Mouse (Mus musculus): ENCODE results near the gene Mgat5. TPM values are rescaled to one million over a fixed set of nuclear protein-coding genes. Genes with fewer than 3 reads are reported as not detected.

The Mgat5 gene
- polyA plus RNA-seq, 1 experiment from 2014 or later, result 8.9 TPM

DNA sequence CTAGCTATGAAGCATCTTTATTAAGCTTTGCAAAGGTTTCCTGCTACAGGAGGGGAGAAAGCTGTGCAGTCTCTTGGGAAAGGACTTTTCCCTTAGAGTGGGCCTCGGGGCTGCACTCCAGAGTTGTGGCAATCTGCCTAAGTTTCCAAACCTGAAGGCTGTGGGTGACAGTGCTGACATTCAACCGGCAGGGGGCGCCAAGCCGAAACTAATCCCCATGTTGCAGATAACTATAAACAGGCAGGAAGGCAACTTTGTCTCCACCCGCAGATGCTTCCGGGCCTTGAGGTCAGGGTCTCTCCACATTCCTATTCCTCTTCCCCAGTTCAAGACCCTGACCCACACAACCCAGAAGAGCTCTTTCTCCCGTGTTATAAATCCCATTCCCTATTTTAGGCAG, 280.0 kb downstream of the Mgat5 start:
- Histone ChIP-seq H3K4me1 (ENCODE audit: control insufficient read depth, insufficient read depth, low read length) (no peaks in the 10 kb centered on the region), H3K9ac (replicated peaks; ENCODE audit: low read depth, low read length) (no peak overlapping the region), H3K4me3 (ENCODE audit: low read depth, low read length) (no peak overlapping the region), H3K9me3 (ENCODE audit: control insufficient read depth, low read depth, low read length) (no peaks in the 10 kb centered on the region), H3K4me2 (replicated peaks; ENCODE audit: low read depth, low read length) (no peak overlapping the region), H3K36me3 (ENCODE audit: control insufficient read depth, insufficient read depth, low read length) (peaks cover 9% of the 10 kb centered on the region; the same call in 1 of the 2 replicates), H3K27ac (ENCODE audit: low read length) (no peak overlapping the region), H3K27me3 (ENCODE audit: control insufficient read depth, insufficient read depth, low read length) (no peaks in the 10 kb centered on the region)
- no peak for ATAC-seq (ENCODE audit: insufficient number of reproducible peaks, insufficient read depth, low FRiP score, low read depth)
- WGBS, result 35% methylated on average over 7 of the region's 7 CpGs

DNA sequence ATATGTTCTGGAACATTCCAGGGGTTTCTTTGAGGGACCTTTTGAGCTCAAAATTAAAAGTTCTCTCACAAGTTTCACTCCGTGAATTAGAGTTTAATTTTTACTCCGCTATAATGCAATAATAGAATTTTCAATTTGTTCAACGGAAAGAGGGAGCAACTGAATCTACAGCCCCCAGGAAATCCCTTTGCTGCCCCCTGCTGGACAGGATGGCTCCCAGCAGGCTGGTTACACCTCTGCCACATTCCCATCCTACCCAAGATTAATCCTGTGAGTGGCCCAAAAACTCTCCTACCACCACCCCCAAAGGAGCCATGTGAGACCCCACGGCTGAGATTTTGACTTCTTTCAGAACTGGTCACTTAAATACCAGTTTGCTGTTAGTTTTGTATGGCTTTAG, 282.3 kb downstream of the Mgat5 start:
- no peaks in the 10 kb centered on the region for H3K27me3 ChIP-seq (ENCODE audit: control insufficient read depth, insufficient read depth, low read length)
- peaks cover 7% of the 10 kb centered on the region; the same call in 1 of the 2 replicates for H3K36me3 ChIP-seq (ENCODE audit: control insufficient read depth, insufficient read depth, low read length)
- no peaks in the 10 kb centered on the region for H3K4me1 ChIP-seq (ENCODE audit: control insufficient read depth, insufficient read depth, low read length)
- no peak for ATAC-seq (ENCODE audit: insufficient number of reproducible peaks, insufficient read depth, low FRiP score, low read depth)
- H3K9ac ChIP-seq (replicated peaks; ENCODE audit: low read depth, low read length), result no peak overlapping the region
- no peak overlapping the region for H3K27ac ChIP-seq (ENCODE audit: low read length)
- 79% methylated on average over 4 of the region's 4 CpGs for WGBS
- no peaks in the 10 kb centered on the region for H3K9me3 ChIP-seq (ENCODE audit: control insufficient read depth, low read depth, low read length)
- H3K4me3 ChIP-seq (ENCODE audit: low read depth, low read length), result no peak overlapping the region
- H3K4me2 ChIP-seq (replicated peaks; ENCODE audit: low read depth, low read length), result no peak overlapping the region

DNA sequence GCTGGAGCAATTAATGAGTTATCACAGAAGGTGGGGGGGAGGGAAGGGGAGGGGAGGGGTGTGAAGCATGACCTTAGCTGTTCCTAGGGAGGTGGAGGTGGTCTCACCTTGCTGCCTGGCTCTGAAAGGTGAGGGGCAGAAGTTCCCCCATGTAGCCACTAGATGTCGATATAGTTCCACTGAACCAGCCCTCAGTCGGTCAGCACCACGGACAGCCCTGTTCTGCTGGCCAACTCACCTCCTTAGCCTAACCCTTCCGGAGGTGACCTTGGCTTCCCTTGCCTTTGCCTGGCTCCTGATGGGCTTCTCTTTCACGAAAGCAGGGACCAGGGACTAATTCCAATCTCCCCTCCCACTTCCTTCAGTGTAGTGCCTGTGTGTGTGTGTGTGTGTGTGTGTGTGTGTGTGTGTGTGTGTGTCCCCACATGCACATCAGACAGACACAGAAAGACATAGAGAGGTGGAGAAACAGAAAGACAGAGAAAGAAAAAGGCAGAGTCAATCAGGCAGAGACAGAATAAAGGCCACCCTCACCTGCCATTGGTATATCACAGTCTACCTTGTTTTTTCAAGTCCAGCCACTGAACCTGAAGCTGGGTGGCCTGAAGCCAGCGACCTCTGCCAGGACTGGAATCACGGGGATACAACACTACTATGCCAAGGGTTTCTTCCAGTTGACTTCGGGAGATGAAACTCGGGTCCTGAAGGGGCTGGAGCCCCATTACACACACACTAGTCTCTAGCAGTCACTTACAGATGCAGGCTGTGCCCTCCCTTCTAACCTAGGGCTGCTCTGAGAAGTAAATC, 292.1 kb downstream of the Mgat5 start:
- Histone ChIP-seq H3K27me3 (ENCODE audit: control insufficient read depth, insufficient read depth, low read length) (no peaks in the 10 kb centered on the region), H3K4me3 (ENCODE audit: low read depth, low read length) (no peak overlapping the region), H3K27ac (ENCODE audit: low read length) (no peak overlapping the region), H3K4me1 (ENCODE audit: control insufficient read depth, insufficient read depth, low read length) (no peaks in the 10 kb centered on the region), H3K9me3 (ENCODE audit: control insufficient read depth, low read depth, low read length) (no peaks in the 10 kb centered on the region), H3K4me2 (replicated peaks; ENCODE audit: low read depth, low read length) (no peak overlapping the region), H3K36me3 (ENCODE audit: control insufficient read depth, insufficient read depth, low read length) (no peaks in the 10 kb centered on the region), H3K9ac (replicated peaks; ENCODE audit: low read depth, low read length) (no peak overlapping the region)
- peak; percentile 46; the same call in 1 of the 2 replicates for ATAC-seq (ENCODE audit: insufficient number of reproducible peaks, insufficient read depth, low FRiP score, low read depth)
- 33% methylated on average over 9 of the region's 9 CpGs for WGBS

DNA sequence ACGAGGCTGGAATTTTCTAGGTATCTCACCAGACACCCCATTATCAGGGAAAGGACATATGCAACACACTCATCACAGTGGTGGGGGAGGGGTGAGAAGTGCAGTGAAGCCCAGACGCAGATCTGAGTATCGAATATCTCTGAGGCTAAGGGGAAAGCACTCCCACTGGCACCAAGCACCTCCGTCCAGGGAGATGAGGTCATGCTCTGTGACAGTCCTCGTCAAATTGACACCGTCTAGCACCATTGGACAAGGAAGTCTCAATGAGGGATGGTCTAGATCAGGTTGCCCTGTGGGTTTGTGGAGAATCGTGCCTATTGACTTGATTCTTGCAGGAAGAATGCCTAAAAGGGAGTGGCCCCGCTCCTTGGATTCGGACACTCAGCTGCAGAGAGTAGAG, 293.9 kb downstream of the Mgat5 start:
- Histone ChIP-seq H3K36me3 (ENCODE audit: control insufficient read depth, insufficient read depth, low read length) (no peaks in the 10 kb centered on the region), H3K4me2 (replicated peaks; ENCODE audit: low read depth, low read length) (no peak overlapping the region), H3K9me3 (ENCODE audit: control insufficient read depth, low read depth, low read length) (no peaks in the 10 kb centered on the region), H3K4me3 (ENCODE audit: low read depth, low read length) (no peak overlapping the region), H3K9ac (replicated peaks; ENCODE audit: low read depth, low read length) (no peak overlapping the region), H3K4me1 (ENCODE audit: control insufficient read depth, insufficient read depth, low read length) (no peaks in the 10 kb centered on the region), H3K27me3 (ENCODE audit: control insufficient read depth, insufficient read depth, low read length) (no peaks in the 10 kb centered on the region), H3K27ac (ENCODE audit: low read length) (no peak overlapping the region)
- ATAC-seq (ENCODE audit: insufficient number of reproducible peaks, insufficient read depth, low FRiP score, low read depth), result no peak
- 53% methylated on average over 9 of the region's 9 CpGs for WGBS

DNA sequence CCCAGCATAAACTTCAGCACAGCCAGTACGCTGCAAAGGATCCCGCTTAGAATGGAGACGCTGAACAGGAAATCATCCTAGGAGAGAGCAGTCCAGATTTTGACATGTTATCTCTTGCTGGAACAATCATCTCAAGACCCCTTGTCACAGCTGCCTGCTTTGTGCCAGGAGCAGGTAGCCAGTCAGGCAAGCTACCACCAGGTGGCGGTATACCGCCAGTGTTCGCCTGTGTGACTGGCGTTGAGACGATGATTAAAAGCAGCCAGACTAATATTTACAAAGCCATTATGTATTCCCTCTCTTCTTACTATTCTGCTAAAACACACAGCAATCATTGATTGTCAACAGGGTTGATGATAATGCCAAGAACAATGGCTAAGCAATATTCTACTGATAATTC, 295.4 kb downstream of the Mgat5 start:
- Histone ChIP-seq H3K27ac (ENCODE audit: low read length) (no peak overlapping the region), H3K4me3 (ENCODE audit: low read depth, low read length) (no peak overlapping the region), H3K4me1 (ENCODE audit: control insufficient read depth, insufficient read depth, low read length) (no peaks in the 10 kb centered on the region), H3K4me2 (replicated peaks; ENCODE audit: low read depth, low read length) (no peak overlapping the region), H3K36me3 (ENCODE audit: control insufficient read depth, insufficient read depth, low read length) (no peaks in the 10 kb centered on the region), H3K27me3 (ENCODE audit: control insufficient read depth, insufficient read depth, low read length) (no peaks in the 10 kb centered on the region), H3K9me3 (ENCODE audit: control insufficient read depth, low read depth, low read length) (no peaks in the 10 kb centered on the region), H3K9ac (replicated peaks; ENCODE audit: low read depth, low read length) (no peak overlapping the region)
- ATAC-seq (ENCODE audit: insufficient number of reproducible peaks, insufficient read depth, low FRiP score, low read depth), result no peak
- WGBS, result 6% methylated on average over 8 of the region's 8 CpGs

DNA sequence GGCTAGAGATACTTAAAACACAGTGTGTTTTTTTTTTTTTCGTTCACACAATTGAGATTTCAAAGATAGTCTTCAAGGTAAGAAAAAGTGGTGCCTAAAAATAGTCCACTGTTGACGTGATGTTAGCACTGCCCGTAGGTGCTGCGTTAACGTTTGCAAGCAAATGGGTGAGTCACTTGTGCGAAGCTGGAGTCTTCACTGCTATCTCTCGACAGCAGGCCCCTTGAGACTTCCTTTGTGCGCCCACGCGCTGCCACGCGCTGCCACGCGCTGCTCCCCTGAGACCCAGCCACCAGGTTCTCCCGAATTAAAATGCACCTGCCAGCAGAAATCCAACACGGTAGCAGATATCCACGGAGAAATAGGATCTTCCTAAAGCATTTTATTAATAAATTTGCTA, 295.9 kb downstream of the Mgat5 start:
- Histone ChIP-seq H3K9ac (replicated peaks; ENCODE audit: low read depth, low read length) (no peak overlapping the region), H3K27me3 (ENCODE audit: control insufficient read depth, insufficient read depth, low read length) (no peaks in the 10 kb centered on the region), H3K36me3 (ENCODE audit: control insufficient read depth, insufficient read depth, low read length) (no peaks in the 10 kb centered on the region), H3K4me2 (replicated peaks; ENCODE audit: low read depth, low read length) (no peak overlapping the region), H3K27ac (ENCODE audit: low read length) (no peak overlapping the region), H3K9me3 (ENCODE audit: control insufficient read depth, low read depth, low read length) (no peaks in the 10 kb centered on the region), H3K4me1 (ENCODE audit: control insufficient read depth, insufficient read depth, low read length) (no peaks in the 10 kb centered on the region), H3K4me3 (ENCODE audit: low read depth, low read length) (no peak overlapping the region)
- WGBS, result 80% methylated on average over 17 of the region's 17 CpGs
- no peak for ATAC-seq (ENCODE audit: insufficient number of reproducible peaks, insufficient read depth, low FRiP score, low read depth)

DNA sequence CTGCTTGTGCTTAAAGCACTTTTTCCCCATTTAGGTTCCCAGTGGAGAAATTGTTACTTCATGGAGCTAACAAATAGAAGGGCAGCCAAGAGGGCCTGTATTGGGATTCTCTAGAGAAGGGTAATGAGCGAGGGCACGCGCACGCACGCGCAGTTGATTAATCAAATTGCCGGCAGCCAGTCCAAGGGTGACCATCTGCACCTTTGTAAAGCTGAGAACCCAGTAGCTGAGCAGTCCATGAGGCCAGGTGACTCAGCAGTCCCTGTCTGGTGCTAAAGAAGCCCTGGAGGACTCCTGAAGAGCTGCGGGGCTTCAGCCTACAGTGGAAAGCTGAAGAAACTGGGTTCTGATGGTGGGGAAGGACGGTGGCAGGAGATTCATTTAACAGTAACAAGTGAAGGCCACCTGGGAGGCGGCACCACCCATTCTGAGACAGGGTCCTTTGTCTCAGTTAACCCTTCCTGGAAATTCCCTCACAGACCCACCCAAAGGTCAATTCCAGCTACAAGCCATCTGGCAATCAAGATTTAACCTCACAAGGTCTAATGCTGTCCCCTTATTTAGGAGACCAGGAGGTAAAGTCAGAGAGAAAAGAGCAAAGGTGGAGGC, 302.3 kb downstream of the Mgat5 start:
- WGBS, result 76% methylated on average over 10 of the region's 10 CpGs
- no peak for ATAC-seq (ENCODE audit: insufficient number of reproducible peaks, insufficient read depth, low FRiP score, low read depth)

DNA sequence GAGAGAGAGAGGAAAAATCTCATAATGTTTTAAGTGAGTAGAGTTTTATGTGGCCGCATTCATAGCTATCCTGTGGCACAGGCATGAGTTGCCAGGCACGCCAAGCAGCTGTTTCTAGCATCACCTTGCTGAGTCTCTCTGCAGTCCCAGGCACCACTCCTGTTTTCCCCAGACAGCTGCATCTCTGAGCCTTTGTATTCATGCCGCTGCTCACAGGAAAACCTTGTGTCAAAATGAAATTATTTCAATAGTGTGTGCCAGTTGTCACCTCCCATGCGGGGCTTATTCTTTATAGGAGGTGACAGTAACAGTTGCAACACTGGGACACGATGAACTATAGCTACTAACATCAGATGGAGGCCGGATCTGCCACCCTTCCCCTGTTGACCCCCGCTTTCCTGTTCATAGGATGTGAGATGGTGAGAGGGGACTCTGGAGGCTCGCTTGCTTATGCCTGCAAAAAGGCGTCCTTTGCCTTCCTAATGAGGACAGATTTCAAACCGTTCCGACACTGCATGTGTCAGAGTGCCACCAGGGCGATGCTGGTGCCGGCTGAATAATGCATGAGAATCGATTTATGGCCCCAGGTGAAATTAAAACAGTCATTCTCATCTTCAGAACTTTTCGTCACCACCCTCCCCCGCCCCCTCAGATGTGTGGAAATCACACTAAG, 303.4 kb downstream of the Mgat5 start:
- no peak overlapping the region for H3K4me2 ChIP-seq (replicated peaks; ENCODE audit: low read depth, low read length)
- 79% methylated on average over 16 of the region's 16 CpGs for WGBS

More for the DNA sequence above, 302.3 kb downstream of the Mgat5 start:
- Histone ChIP-seq H3K4me2 (replicated peaks; ENCODE audit: low read depth, low read length) (no peak overlapping the region), H3K27me3 (ENCODE audit: control insufficient read depth, insufficient read depth, low read length) (no peaks in the 10 kb centered on the region), H3K9me3 (ENCODE audit: control insufficient read depth, low read depth, low read length) (no peaks in the 10 kb centered on the region), H3K27ac (ENCODE audit: low read length) (no peak overlapping the region), H3K4me1 (ENCODE audit: control insufficient read depth, insufficient read depth, low read length) (no peaks in the 10 kb centered on the region), H3K36me3 (ENCODE audit: control insufficient read depth, insufficient read depth, low read length) (no peaks in the 10 kb centered on the region), H3K4me3 (ENCODE audit: low read depth, low read length) (no peak overlapping the region), H3K9ac (replicated peaks; ENCODE audit: low read depth, low read length) (no peak overlapping the region)

More for the DNA sequence above, 303.4 kb downstream of the Mgat5 start:
- no peak for ATAC-seq (ENCODE audit: insufficient number of reproducible peaks, insufficient read depth, low FRiP score, low read depth)
- Histone ChIP-seq H3K4me3 (ENCODE audit: low read depth, low read length) (no peak overlapping the region), H3K27ac (ENCODE audit: low read length) (no peak overlapping the region), H3K36me3 (ENCODE audit: control insufficient read depth, insufficient read depth, low read length) (no peaks in the 10 kb centered on the region), H3K9me3 (ENCODE audit: control insufficient read depth, low read depth, low read length) (no peaks in the 10 kb centered on the region), H3K4me1 (ENCODE audit: control insufficient read depth, insufficient read depth, low read length) (no peaks in the 10 kb centered on the region), H3K27me3 (ENCODE audit: control insufficient read depth, insufficient read depth, low read length) (no peaks in the 10 kb centered on the region), H3K9ac (replicated peaks; ENCODE audit: low read depth, low read length) (no peak overlapping the region)

Measured in stomach, embryonic 14.5 days (tissue).